Mouse (Mus musculus) midbrain, postnatal 0 days (tissue): ENCODE results near the gene Col4a2. TPM values are rescaled to one million over a fixed set of nuclear protein-coding genes. Genes with fewer than 3 reads are reported as not detected.
"Not testable (repeated sequence)": the region's sequence is repeated elsewhere in the genome, so short reads cannot be mapped to it uniquely, and the experiment has no call there.

Experiments used
- ATAC-seq: fragments of 200-750 bp; cut with Nextera tagmentation; 2 replicates; pipeline ENCODE4 v1.8.0; 2017; ENCODE audit warnings: moderate number of reproducible peaks, mild to moderate bottlenecking, moderate TSS enrichment, moderate library complexity; ENCODE audit not compliant: low FRiP score
- DNase-seq: peaks from one replicate; pipeline ENCODE4 v3.0.0-alpha.2; 2015; ENCODE audit warnings: low spot score
- H3K27ac ChIP-seq: fragments of 300-500 bp; sonication (generic); 2 replicates; pipeline ENCODE4 v1.5.1; 2014; ENCODE audit warnings: low read depth, mild to moderate bottlenecking, low read length, mixed read lengths
- H3K27me3 ChIP-seq: fragments of 300-500 bp; sonication (generic); 2 replicates; pipeline ENCODE4 v1.6.1; 2014; ENCODE audit warnings: low read length, control low read depth, mixed read lengths; ENCODE audit not compliant: insufficient read depth
- H3K36me3 ChIP-seq: fragments of 300-500 bp; sonication (generic); 2 replicates; pipeline ENCODE4 v1.6.1; 2014; ENCODE audit warnings: low read length, control low read depth, mixed read lengths; ENCODE audit not compliant: insufficient read depth
- H3K4me1 ChIP-seq: fragments of 300-500 bp; sonication (generic); 2 replicates; pipeline ENCODE4 v1.6.1; 2014; ENCODE audit warnings: mild to moderate bottlenecking, control low read depth, antibody characterized with exemption, low read length, mixed read lengths; ENCODE audit not compliant: insufficient read depth
- H3K4me2 ChIP-seq: fragments of 300-500 bp; sonication (generic); 2 replicates; pipeline ENCODE4 v1.6.1; 2014; ENCODE audit warnings: low read depth, mild to moderate bottlenecking, low read length, mixed read lengths; ENCODE audit not compliant: poor library complexity, severe bottlenecking
- H3K4me3 ChIP-seq: fragments of 300-500 bp; sonication (generic); 2 replicates; pipeline ENCODE4 v1.5.1; 2014; ENCODE audit warnings: low read depth, mild to moderate bottlenecking, low read length, moderate library complexity
- H3K9ac ChIP-seq: fragments of 300-500 bp; sonication (generic); replicated peaks from 2 replicates; pipeline ENCODE4 v1.6.1; 2014; ENCODE audit warnings: mild to moderate bottlenecking, low read length, moderate library complexity, mixed read lengths; ENCODE audit not compliant: poor library complexity, severe bottlenecking
- H3K9me3 ChIP-seq: fragments of 300-500 bp; sonication (generic); 2 replicates; pipeline ENCODE4 v1.6.1; 2016; ENCODE audit warnings: low read length, control low read depth
- CTCF ChIP-seq: IDR thresholded peaks from 2 replicates; pipeline ENCODE4 v1.5.1; 2016; ENCODE audit warnings: antibody characterized with exemption, mild to moderate bottlenecking
- WGBS: fragments of 180-500 bp; shearing (Covaris S2); extraction: QIAGEN DNeasy Blood & Tissue Kit; methylation state at CpG from one replicate; pipeline ENCODE4 v1.1.7; 2014; 5-methylcytosine and 5-hydroxymethylcytosine counted together
- polyA plus RNA-seq: library from polyadenylated mRNA; unstranded; fragments of >200 nt; fragmentation: Nextera tagmentation; extraction: Ambion mirVana; gene quantifications from 2 replicates; pipeline ENCODE4 v1.2.1, GENCODE M21; 2015
- total RNA-seq: library from RNA; depleted of rRNA; stranded (reverse); fragments of >200 nt; gene quantifications from 2 replicates; pipeline ENCODE4 v1.2.3, GENCODE M21; 2014

Gene Col4a2
- total and polyA plus RNA-seq, 2 experiments from 2014 or later: 31.3 to 92.5 TPM

- Histone ChIP-seq H3K4me3 (no peak overlapping the region), H3K27me3 (peaks cover 35% of the 10 kb centered on the region), H3K4me1 (peaks cover 10% of the 10 kb centered on the region; the same call in 1 of the 2 replicates), H3K9ac (no peak overlapping the region), H3K36me3 (no peaks in the 10 kb centered on the region), H3K27ac (no peak overlapping the region), H3K9me3 (no peaks in the 10 kb centered on the region), H3K4me2 (no peak overlapping the region)
- 65% methylated on average over 3 of the region's 3 CpGs for WGBS
- no peak for TF ChIP-seq CTCF
- no peak for DNase-seq
- ATAC-seq: no peak
Measured at GRCm38 (mm10) chr8:11481876-11482275, 169.3 kb downstream of the Col4a2 start.

DNA sequence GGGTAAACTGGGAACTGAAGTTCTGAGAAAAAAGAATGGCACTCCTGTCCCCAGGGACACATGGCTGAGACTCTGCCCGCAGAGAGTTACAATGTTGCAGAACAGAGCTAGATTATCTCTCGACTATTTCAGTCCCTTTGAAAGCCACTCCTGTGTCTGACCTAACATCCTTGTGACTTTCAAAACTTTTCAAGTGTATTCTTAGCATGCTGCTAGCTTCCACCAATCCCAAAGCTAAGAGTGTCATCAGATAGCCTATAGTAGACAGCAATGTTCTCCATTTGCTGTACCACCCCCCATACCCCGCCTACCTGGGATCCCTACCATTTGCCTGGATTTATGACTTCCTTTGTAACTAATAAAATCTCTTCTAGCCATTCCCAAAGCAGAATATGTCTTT lies 169.9 kb downstream of the Col4a2 start:
- no peak for DNase-seq
- ATAC-seq: no peak
- Histone ChIP-seq H3K27me3 (peaks cover 33% of the 10 kb centered on the region), H3K4me2 (no peak overlapping the region), H3K27ac (no peak overlapping the region), H3K4me3 (no peak overlapping the region), H3K36me3 (no peaks in the 10 kb centered on the region), H3K9ac (no peak overlapping the region), H3K4me1 (peaks cover 10% of the 10 kb centered on the region; the same call in 1 of the 2 replicates), H3K9me3 (no peaks in the 10 kb centered on the region)
- no peak for TF ChIP-seq CTCF
- WGBS: 80% methylated on average over 3 of the region's 3 CpGs

DNA sequence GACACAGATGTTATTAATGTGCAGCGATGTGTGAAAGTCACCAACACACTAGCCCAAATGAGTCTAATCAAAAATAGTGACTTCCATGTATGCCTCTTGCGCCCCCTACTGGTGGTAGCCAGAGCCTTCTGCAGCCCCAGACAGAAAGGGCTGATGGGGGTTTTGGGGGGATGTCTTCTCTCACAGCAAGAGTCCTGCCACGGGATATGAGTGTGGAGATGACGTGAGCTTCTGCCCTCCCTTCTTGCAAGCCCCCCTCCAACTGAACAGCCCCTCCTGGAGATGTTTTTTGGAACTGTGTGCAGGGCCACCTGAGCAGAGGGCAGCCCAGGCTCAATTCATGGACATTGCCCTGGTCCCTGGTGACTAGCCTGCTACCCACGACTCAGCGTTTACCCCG lies 173.5 kb downstream of the Col4a2 start:
- Histone ChIP-seq H3K9ac (no peak overlapping the region), H3K27ac (no peak overlapping the region), H3K9me3 (no peaks in the 10 kb centered on the region), H3K4me1 (no peaks in the 10 kb centered on the region), H3K27me3 (peaks cover 7% of the 10 kb centered on the region), H3K4me3 (no peak overlapping the region), H3K4me2 (no peak overlapping the region), H3K36me3 (no peaks in the 10 kb centered on the region)
- DNase-seq: peak; percentile 77
- peak; percentile 91 for TF ChIP-seq CTCF
- 26% methylated on average over 7 of the region's 7 CpGs for WGBS
- ATAC-seq: 0 out of 2 replicates have a peak, but pooled peaks have one; percentile 23

GRCm38 (mm10) chr8:11487229-11487628 lies 174.6 kb downstream of the Col4a2 start:
- no peaks in the 10 kb centered on the region for H3K36me3 ChIP-seq
- H3K9ac ChIP-seq: no peak overlapping the region
- no peak for DNase-seq
- peaks cover 7% of the 10 kb centered on the region for H3K27me3 ChIP-seq
- H3K4me3 ChIP-seq: no peak overlapping the region
- H3K27ac ChIP-seq: no peak overlapping the region
- H3K4me1 ChIP-seq: no peaks in the 10 kb centered on the region
- TF ChIP-seq CTCF: no peak
- 82% methylated on average over 4 of the region's 4 CpGs for WGBS
- no peak overlapping the region for H3K4me2 ChIP-seq
- ATAC-seq: no peak
- H3K9me3 ChIP-seq: no peaks in the 10 kb centered on the region

- H3K9ac ChIP-seq, H3K9me3 ChIP-seq, ATAC-seq, H3K27ac ChIP-seq, DNase-seq, H3K4me2 ChIP-seq, H3K4me3 ChIP-seq, H3K36me3 ChIP-seq, H3K27me3 ChIP-seq, H3K4me1 ChIP-seq: not testable (repeated sequence)
- WGBS: 90% methylated on average over 2 of the region's 2 CpGs
Measured at GRCm38 (mm10) chr8:11492340-11492739, 179.7 kb downstream of the Col4a2 start.

DNA sequence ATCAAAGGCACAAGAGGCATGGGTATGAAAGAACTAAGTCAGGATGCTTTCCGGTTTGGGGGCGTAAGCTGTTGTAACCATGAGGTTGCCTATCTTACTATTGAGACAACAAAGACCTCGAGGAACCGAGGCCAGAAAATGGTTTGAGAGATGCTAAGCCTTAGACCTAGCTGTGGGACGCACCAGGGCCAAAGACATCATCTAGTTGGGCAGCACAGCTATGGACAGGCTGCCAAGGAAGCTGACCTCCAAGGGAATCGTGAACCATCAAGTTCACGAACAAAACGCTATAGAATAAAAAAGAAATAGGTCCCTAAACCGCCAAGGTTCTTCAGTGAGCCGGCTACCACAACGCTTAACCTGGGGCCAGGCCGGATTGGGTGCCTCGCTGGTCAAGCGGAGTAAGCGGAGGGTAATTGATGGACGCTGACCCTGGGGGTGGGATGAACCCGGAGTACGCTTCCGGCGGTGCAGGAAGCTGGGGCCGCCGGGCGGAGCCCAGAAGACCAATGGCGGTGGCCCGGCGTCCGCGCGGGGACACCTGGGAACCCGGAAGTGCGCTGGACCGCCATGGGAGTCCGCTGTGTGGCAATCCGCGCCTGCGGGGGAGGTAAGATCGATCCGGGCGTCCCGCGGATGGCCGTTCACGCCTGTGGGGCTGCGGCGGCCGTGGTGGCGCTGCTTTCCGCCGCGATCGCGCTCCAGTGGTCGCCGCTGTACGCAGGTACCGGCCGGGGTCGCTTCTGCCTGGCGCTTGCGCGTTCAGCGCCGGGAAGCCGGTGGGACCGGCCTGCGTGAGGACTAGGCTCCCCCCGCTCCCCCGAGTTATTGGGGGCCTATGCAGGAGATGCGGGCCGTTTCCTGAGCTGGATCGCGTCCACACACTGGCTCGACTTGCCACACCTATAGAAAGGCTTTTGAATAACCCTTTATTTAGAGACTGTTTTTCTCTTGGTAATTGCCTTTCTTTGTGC lies 184.7 kb downstream of the Col4a2 start, which contains the start of gene Naxd:
Naxd (plus strand) TSS at position 490 of the 974 bp plus-strand sequence.
- Histone ChIP-seq H3K36me3 (no peaks in the 10 kb centered on the region), H3K9me3 (no peaks in the 10 kb centered on the region), H3K4me2 (peak within 1 kb of the TSS; percentile 48), H3K27ac (peak within 1 kb of the TSS; percentile 86), H3K27me3 (no peaks in the 10 kb centered on the region), H3K9ac (peak within 1 kb of the TSS; percentile 76), H3K4me3 (peak within 1 kb of the TSS; percentile 86), H3K4me1 (peaks cover 6% of the 10 kb centered on the region)
- TF ChIP-seq CTCF: no peak
- 4% methylated on average over 72 of the region's 73 CpGs for WGBS
- ATAC-seq: peak; percentile 95
- peak; percentile 96 for DNase-seq
